Mouse (Mus musculus) hindbrain, postnatal 0 days (tissue): ENCODE data around the gene Nit2. TPM values are rescaled to one million over a fixed set of nuclear protein-coding genes. Genes with fewer than 3 reads are reported as not detected.
A peak's percentile ranks its signal among the peaks of the same experiment; 100 is the strongest.

ENCODE experiments used
- ATAC-seq: fragments of 200-750 bp; cut with Nextera tagmentation; 2 replicates; pipeline ENCODE4 v1.8.0; 2017; ENCODE audit warnings: mild to moderate bottlenecking, moderate TSS enrichment, moderate library complexity
- DNase-seq: peaks from one replicate; pipeline ENCODE4 v3.0.0-alpha.2; 2015; ENCODE audit warnings: low spot score
- H3K27ac ChIP-seq: fragments of 300-500 bp; sonication (generic); 2 replicates; pipeline ENCODE4 v1.5.1; 2014; ENCODE audit warnings: mild to moderate bottlenecking
- H3K27me3 ChIP-seq: fragments of 300-500 bp; sonication (generic); 2 replicates; pipeline ENCODE4 v1.6.1; 2014; ENCODE audit warnings: low read length, mixed read lengths; ENCODE audit not compliant: insufficient read depth
- H3K36me3 ChIP-seq: fragments of 300-500 bp; sonication (generic); 2 replicates; pipeline ENCODE4 v1.6.1; 2014; ENCODE audit warnings: low read length, mixed read lengths; ENCODE audit not compliant: insufficient read depth
- H3K4me1 ChIP-seq: fragments of 300-500 bp; sonication (generic); 2 replicates; pipeline ENCODE4 v1.6.1; 2014; ENCODE audit warnings: antibody characterized with exemption, low read length, mixed read lengths; ENCODE audit not compliant: insufficient read depth
- H3K4me2 ChIP-seq: fragments of 300-500 bp; sonication (generic); 2 replicates; pipeline ENCODE4 v1.6.1; 2014; ENCODE audit warnings: low read depth, mild to moderate bottlenecking, low read length, moderate library complexity, mixed read lengths
- H3K4me3 ChIP-seq: fragments of 300-500 bp; sonication (generic); 2 replicates; pipeline ENCODE4 v1.5.1; 2014; ENCODE audit warnings: low read length
- H3K9ac ChIP-seq: fragments of 300-500 bp; sonication (generic); replicated peaks from 2 replicates; pipeline ENCODE4 v1.6.1; 2014; ENCODE audit warnings: mild to moderate bottlenecking, low read length, moderate library complexity, mixed read lengths
- H3K9me3 ChIP-seq: fragments of 300-500 bp; sonication (generic); 2 replicates; pipeline ENCODE4 v1.6.1; 2016; ENCODE audit warnings: low read length, mixed read lengths
- CTCF ChIP-seq: IDR thresholded peaks from 2 replicates; pipeline ENCODE4 v1.5.1; 2016; ENCODE audit warnings: antibody characterized with exemption, control low read depth, low read depth
- WGBS: fragments of 180-500 bp; shearing (Covaris S2); extraction: QIAGEN DNeasy Blood & Tissue Kit; methylation state at CpG from one replicate; pipeline ENCODE4 v1.1.7; 2014; 5-methylcytosine and 5-hydroxymethylcytosine counted together
- polyA plus RNA-seq: library from polyadenylated mRNA; unstranded; fragments of >200 nt; fragmentation: Nextera tagmentation; extraction: Ambion mirVana; gene quantifications from 2 replicates; pipeline ENCODE4 v1.2.1, GENCODE M21; 2015
- total RNA-seq: library from RNA; depleted of rRNA; stranded (reverse); fragments of >200 nt; gene quantifications from 2 replicates; pipeline ENCODE4 v1.2.3, GENCODE M21; 2014; rRNA removed

Gene Nit2
- total RNA-seq = 20.1 and 33.0 TPM in 2 replicates
- polyA plus RNA-seq = 56.3 and 62.5 TPM in 2 replicates

GRCm38 (mm10) chr16:57166611-57167513, at the start of gene Nit2:
Nit2 (minus strand) TSS chr16:57167341.
- Histone ChIP-seq H3K4me2 (peak within 1 kb of the TSS; percentile 67), H3K27ac (peak within 1 kb of the TSS; percentile 86), H3K4me1 (no peaks in the 10 kb centered on the region), H3K9me3 (no peaks in the 10 kb centered on the region), H3K36me3 (peaks cover 13% of the 10 kb centered on the region; the same call in 1 of the 2 replicates), H3K27me3 (no peaks in the 10 kb centered on the region), H3K4me3 (peak within 1 kb of the TSS; percentile 81), H3K9ac (peak within 1 kb of the TSS; percentile 67)
- under 1% methylated on average over 58 of the region's 58 CpGs for WGBS
- peak; percentile 94 for DNase-seq
- ATAC-seq = peak; percentile 98
- peak; percentile 76 for TF ChIP-seq CTCF

GRCm38 (mm10) chr16:57215957-57216356, 48.8 kb upstream of the Nit2 start:
- no peak overlapping the region for H3K4me3 ChIP-seq
- DNase-seq = no peak
- ATAC-seq = no peak

GRCm38 (mm10) chr16:57211037-57211436, 43.9 kb upstream of the Nit2 start:
- H3K36me3 ChIP-seq = peaks cover 17% of the 10 kb centered on the region; the same call in 1 of the 2 replicates
- ATAC-seq (no peak), DNase-seq (no peak)
- no peaks in the 10 kb centered on the region for H3K9me3 ChIP-seq
- no peak overlapping the region for H3K4me3 ChIP-seq
- H3K9ac ChIP-seq = no peak overlapping the region
- H3K27ac ChIP-seq = no peak overlapping the region
- no peaks in the 10 kb centered on the region for H3K4me1 ChIP-seq
- H3K27me3 ChIP-seq = no peaks in the 10 kb centered on the region
- 91% methylated on average over 2 of the region's 2 CpGs for WGBS
- TF ChIP-seq CTCF = no peak
- no peak overlapping the region for H3K4me2 ChIP-seq

More at GRCm38 (mm10) chr16:57215957-57216356, 48.8 kb upstream of the Nit2 start:
- TF ChIP-seq CTCF = no peak
- peaks cover 17% of the 10 kb centered on the region; the same call in 1 of the 2 replicates for H3K36me3 ChIP-seq
- H3K9me3 ChIP-seq = no peaks in the 10 kb centered on the region
- H3K9ac ChIP-seq = no peak overlapping the region
- H3K4me1 ChIP-seq = no peaks in the 10 kb centered on the region
- no peaks in the 10 kb centered on the region for H3K27me3 ChIP-seq
- H3K27ac ChIP-seq = no peak overlapping the region
- H3K4me2 ChIP-seq = no peak overlapping the region

GRCm38 (mm10) chr16:57208342-57208741, 41.2 kb upstream of the Nit2 start:
- peaks cover 17% of the 10 kb centered on the region; the same call in 1 of the 2 replicates for H3K36me3 ChIP-seq
- H3K27me3 ChIP-seq = no peaks in the 10 kb centered on the region
- H3K27ac ChIP-seq = no peak overlapping the region
- ATAC-seq = no peak
- no peak overlapping the region for H3K4me2 ChIP-seq
- no peak overlapping the region for H3K4me3 ChIP-seq
- H3K9ac ChIP-seq = no peak overlapping the region
- DNase-seq = no peak
- no peak for TF ChIP-seq CTCF
- WGBS = 87% methylated on average over 2 of the region's 2 CpGs
- no peaks in the 10 kb centered on the region for H3K9me3 ChIP-seq
- H3K4me1 ChIP-seq = no peaks in the 10 kb centered on the region

GRCm38 (mm10) chr16:57197281-57197680, 30.1 kb upstream of the Nit2 start:
- Histone ChIP-seq H3K27me3 (no peaks in the 10 kb centered on the region), H3K4me2 (no peak overlapping the region), H3K4me1 (no peaks in the 10 kb centered on the region), H3K27ac (no peak overlapping the region), H3K9ac (no peak overlapping the region), H3K36me3 (peaks cover 11% of the 10 kb centered on the region; the same call in 1 of the 2 replicates), H3K9me3 (no peaks in the 10 kb centered on the region), H3K4me3 (no peak overlapping the region)
- DNase-seq (no peak), ATAC-seq (no peak)
- 56% methylated on average over 3 of the region's 3 CpGs for WGBS
- TF ChIP-seq CTCF = no peak

GRCm38 (mm10) chr16:57196590-57196989, 29.4 kb upstream of the Nit2 start:
- H3K27ac ChIP-seq = no peak overlapping the region
- no peak overlapping the region for H3K9ac ChIP-seq
- H3K9me3 ChIP-seq = no peaks in the 10 kb centered on the region
- H3K27me3 ChIP-seq = no peaks in the 10 kb centered on the region
- H3K4me3 ChIP-seq = no peak overlapping the region
- TF ChIP-seq CTCF = no peak
- H3K4me1 ChIP-seq = no peaks in the 10 kb centered on the region
- H3K4me2 ChIP-seq = no peak overlapping the region
- peaks cover 15% of the 10 kb centered on the region; the same call in 1 of the 2 replicates for H3K36me3 ChIP-seq
- DNase-seq (no peak), ATAC-seq (no peak)
- 85% methylated on average over 5 of the region's 5 CpGs for WGBS
